Mouse (Mus musculus) lung, adult 18-20 months (tissue): ENCODE measurements around the gene Eps15.

Experiments
- DNase-seq, 2 experiments: peaks; one replicate each; pipeline ENCODE4 v3.0.0; 2022; ENCODE audit warnings: mixed read lengths in 2 of 2

Gene Eps15

GRCm38 (mm10) chr4:109279689-109280458 lies at the start of gene Eps15:
Eps15 (plus strand) TSS chr4:109280268.
- DNase-seq, result peak; percentile 93 to 94

DNA sequence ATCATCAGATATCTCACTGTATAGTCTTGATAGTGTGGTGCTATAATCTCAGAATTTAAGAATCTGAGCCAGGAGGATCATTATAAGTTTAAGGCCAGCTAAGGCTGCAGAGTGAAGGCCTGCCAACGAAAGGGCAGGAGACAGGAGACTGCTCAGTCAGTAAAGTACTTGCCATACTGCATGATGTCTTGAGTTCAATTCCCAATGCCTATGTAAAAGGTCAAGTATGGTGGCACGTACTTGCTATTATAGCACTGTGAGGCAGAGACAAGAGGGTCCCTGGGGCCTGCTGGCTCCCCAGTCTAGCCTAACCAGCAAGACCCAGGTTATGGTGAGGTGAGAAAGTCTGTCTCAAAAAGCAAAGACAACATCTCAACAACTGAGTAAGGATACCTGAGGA lies 45.9 kb upstream of the Eps15 start, which contains the start of gene Calr4:
Calr4 (plus strand) TSS at position 301 of the 400 bp plus-strand sequence.
- DNase-seq, result no peak

GRCm38 (mm10) chr4:109234806-109235350 lies 45.2 kb upstream of the Eps15 start:
- no peak for DNase-seq

GRCm38 (mm10) chr4:109236186-109236879 lies 43.7 kb upstream of the Eps15 start:
- DNase-seq, result no peak

GRCm38 (mm10) chr4:109238428-109239268 lies 41.4 kb upstream of the Eps15 start:
- no peak for DNase-seq

DNA sequence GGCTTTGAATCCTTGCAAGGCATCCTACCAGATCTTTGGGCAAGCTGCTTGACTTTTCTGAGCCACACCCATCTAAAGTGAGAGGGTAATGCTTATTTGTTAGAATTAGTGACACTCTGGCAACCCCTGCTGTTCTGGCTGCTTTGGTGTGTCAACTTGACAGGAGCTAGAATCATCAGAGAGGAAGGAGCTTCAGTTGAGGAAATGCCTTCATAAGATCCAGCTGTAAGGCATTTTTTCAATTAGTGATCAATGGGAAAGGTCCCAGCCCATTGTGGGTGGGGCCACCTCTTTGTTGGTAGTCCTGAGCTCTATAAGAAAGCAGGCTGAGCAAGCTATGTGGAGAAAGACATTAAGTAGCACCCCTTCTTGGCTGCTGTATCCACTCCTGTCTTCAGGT lies 38.8 kb upstream of the Eps15 start:
- DNase-seq, result no peak

DNA sequence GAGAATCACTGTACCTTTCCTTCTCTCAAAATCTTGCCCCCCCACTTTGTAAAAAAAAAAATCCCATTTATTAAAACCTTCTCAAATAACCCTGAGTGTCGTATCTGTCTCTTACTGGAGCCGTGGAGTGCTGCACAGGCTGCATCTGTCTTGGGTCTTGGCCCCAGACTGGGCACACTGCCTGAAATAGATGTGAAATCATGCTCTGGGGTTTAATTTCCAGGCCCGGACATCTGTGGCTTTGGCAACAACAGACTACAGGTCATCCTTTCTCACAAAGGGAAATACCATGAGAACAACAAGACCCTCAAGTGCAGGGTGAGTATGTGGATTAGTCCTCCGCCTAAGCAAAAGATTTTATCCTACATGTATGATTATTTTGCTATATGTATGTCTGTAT lies 38.1 kb upstream of the Eps15 start:
- peak in 1 of 2 experiments; percentile 25 for DNase-seq

GRCm38 (mm10) chr4:109244506-109244905 lies 35.6 kb upstream of the Eps15 start:
- no peak for DNase-seq

DNA sequence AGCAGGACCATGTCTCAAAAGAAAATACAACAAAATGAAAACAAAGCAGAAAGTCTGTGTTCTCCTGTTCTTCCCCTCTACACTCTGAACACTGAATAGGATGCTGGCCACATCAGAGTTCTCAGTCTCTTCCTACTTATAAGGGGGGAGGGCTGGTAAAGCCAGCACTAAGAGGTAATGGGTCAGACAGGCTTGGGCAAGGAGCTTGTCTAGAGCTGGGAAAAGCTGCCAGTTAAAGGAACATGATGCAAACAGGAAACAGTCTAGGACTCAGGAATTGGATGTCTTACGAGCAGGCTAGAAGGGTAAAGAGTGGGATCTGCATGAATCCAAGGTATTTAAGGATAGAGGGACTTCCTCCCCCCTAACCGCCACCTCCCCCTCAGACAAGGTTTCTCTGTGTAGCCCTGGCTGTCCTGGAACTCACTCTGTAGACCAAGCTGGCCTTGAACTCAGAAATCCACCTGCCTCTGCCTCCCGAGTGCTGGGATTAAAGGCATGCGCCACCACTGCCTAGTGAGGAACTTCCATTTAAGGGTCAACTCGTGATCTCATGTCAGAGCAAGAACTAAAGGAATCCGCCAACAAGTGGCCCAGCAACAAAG lies 35.0 kb upstream of the Eps15 start:
- no peak for DNase-seq

- DNase-seq, result peak; percentile 19 to 46
Measured at GRCm38 (mm10) chr4:109251605-109252004, 28.5 kb upstream of the Eps15 start.

DNA sequence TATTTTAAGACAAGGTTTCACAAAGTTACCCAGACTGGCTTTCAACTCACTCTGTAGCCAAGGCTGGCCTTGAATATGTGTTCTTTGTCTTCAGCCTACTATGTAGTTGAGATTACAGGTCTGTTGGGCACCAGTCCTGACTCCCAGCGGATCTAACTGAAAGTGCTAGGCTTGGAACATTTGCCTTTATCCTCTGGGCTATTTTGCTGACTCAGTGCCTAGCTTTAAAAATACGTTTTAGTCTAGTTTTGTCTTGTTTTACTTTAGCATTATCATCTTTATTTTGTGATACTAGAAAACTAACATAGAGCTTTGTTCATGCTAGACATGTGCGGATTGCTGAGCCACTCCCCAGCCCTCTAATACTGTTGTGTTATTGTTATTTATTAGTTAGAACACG lies 27.9 kb upstream of the Eps15 start:
- DNase-seq, result no peak

GRCm38 (mm10) chr4:109253664-109254151 lies 26.4 kb upstream of the Eps15 start:
- DNase-seq, result peak in 1 of 2 experiments; percentile 13

- no peak for DNase-seq
Measured at GRCm38 (mm10) chr4:109254511-109254910, 25.6 kb upstream of the Eps15 start.

GRCm38 (mm10) chr4:109255321-109255720 lies 24.7 kb upstream of the Eps15 start:
- no peak for DNase-seq

DNA sequence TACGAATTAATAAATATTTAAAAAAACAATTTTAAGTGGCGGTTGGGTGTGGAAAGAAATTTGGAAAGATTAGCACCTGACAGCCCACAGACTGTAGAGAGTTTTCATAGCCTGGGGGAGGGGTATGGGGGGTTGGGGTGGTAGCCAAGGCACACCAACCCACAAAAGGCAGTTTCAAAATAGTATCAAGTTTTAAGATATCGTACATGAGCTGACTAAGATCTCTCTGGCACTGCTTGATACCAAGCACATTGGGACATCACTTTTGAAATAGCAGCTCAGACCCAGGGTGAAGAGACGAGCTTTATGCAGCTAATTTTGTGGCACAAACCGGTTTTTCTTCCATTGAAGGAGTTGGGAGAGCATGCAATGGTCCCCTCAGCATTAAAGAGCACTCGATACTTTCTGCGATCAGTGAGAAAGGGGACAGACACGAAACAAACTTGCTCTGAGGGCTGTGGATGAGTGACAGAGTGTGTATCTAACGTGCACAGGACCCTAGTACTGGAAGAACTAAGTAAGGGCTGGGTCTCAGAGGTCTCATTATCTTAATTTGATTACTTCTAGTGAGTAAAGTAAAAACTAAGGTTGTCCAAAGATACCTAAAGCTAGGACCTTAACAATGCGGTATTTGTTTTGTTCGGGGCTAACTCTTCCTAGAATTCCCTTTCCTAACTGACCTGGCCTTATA lies 24.2 kb upstream of the Eps15 start:
- no peak for DNase-seq

DNA sequence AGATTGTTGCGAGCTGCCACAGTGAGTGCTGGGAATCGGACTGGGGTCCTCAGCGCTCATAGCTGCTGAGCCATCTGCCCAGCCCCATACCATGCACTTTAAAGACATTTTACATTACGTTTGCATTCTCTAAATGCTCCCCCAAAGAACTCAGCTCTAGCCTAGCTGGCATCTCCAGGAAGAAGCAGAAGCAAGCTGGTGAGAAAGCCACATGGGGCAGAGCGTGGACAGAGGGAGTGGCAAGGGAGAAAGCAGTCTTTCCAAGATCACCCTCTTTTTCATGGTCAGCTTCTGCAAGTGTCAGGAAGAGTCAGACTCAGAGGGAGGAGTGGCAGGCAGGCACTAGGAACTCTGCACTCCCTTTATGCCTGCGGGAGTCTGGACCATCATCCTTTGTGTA lies 23.3 kb upstream of the Eps15 start:
- no peak for DNase-seq

- DNase-seq, result no peak
Measured at GRCm38 (mm10) chr4:109257639-109258038, 22.4 kb upstream of the Eps15 start.

DNA sequence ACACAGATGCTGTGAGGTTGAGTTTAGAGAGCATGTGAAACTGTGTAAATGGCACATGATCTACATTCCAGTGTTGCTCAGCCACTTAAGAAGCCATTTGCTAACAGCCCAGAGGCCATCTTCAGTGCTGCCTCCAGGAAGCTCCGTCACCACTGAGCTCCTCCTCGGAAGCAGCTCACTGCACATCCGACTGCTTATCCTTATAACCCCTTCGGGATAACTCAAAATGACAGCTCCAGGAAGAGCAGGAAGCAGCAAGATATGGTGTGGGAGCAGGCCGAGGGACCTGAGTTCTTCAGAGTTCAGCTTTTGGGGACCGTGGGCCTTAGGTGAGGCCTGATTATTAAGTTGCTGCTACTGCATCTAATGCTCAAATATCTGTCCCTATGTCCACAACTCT lies 18.0 kb upstream of the Eps15 start:
- no peak for DNase-seq

GRCm38 (mm10) chr4:109266056-109266455 lies 14.0 kb upstream of the Eps15 start:
- DNase-seq, result no peak

GRCm38 (mm10) chr4:109266744-109267143 lies 13.3 kb upstream of the Eps15 start:
- no peak for DNase-seq

GRCm38 (mm10) chr4:109267452-109267851 lies 12.6 kb upstream of the Eps15 start:
- DNase-seq, result no peak

DNA sequence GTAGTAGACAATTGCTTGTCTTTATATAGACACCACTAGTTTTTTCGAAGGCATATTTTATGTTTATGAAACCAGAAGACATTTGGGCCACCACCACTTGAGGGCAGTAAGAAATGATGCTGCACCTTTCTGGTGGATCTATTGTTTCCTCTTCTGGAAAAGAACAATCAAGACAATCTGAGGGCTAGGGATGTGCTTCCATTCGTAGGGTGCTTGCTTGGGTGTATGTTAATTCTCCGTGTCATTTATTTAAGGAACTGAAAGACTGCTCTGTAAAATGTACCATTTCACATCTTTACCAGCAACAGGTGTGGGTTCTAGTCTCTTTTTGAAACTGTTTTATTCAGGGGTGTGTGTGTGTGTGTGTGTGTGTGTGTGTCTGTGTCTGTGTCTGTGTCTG lies 11.2 kb upstream of the Eps15 start:
- DNase-seq, result no peak
